Mouse (Mus musculus) MEL (cell line): ENCODE measurements around the gene Sgcd. TPM values are rescaled to one million over a fixed set of nuclear protein-coding genes. Genes with fewer than 3 reads are reported as not detected.

Experiments
- DNase-seq: peaks from one replicate; pipeline ENCODE4 v3.0.0; 2011; ENCODE audit warnings: low read depth, low spot score
- H3K27ac ChIP-seq: 2 replicates; pipeline ENCODE4 v1.5.1; 2012; ENCODE audit warnings: low read depth, mild to moderate bottlenecking, control low read depth, low read length, moderate library complexity; ENCODE audit not compliant: control insufficient read depth
- H3K27me3 ChIP-seq, 2 experiments: fragments of 150-350 bp in 1 of 2; sonication (generic) in 1 of 2; 2 replicates each; pipeline ENCODE4 v1.6.1; 2012; ENCODE audit warnings: low read length in 2 of 2, mild to moderate bottlenecking in 2 of 2, improper control_type of control experiment in 1 of 2, moderate library complexity in 1 of 2; ENCODE audit not compliant: insufficient read depth in 2 of 2, control insufficient read depth in 1 of 2
- H3K36me3 ChIP-seq, 2 experiments: 2 replicates each; pipeline ENCODE4 v1.6.1; 2012 to 2014; ENCODE audit warnings: low read length in 2 of 2, improper control_type of control experiment in 1 of 2, inconsistent platforms in 1 of 2, mild to moderate bottlenecking in 1 of 2; ENCODE audit not compliant: insufficient read depth in 2 of 2, control insufficient read depth in 1 of 2
- H3K4me1 ChIP-seq, 2 experiments: fragments of 150-350 bp in 1 of 2; sonication (generic) in 1 of 2; 2 replicates each; pipeline ENCODE4 v1.6.1; 2012; ENCODE audit warnings: low read length in 2 of 2, improper control_type of control experiment in 1 of 2, mild to moderate bottlenecking in 1 of 2; ENCODE audit not compliant: insufficient read depth in 2 of 2, control insufficient read depth in 1 of 2
- H3K4me3 ChIP-seq, 2 experiments: fragments of 150-350 bp in 1 of 2; sonication (generic) in 1 of 2; 2 replicates each; pipeline ENCODE4 v1.5.1; 2012; ENCODE audit warnings: low read depth in 2 of 2, low read length in 2 of 2, mild to moderate bottlenecking in 2 of 2, moderate library complexity in 2 of 2, control low read depth in 1 of 2, improper control_type of control experiment in 1 of 2; ENCODE audit not compliant: control insufficient read depth in 1 of 2, insufficient read depth in 1 of 2
- H3K79me2 ChIP-seq: 2 replicates; pipeline ENCODE4 v1.6.1; 2012; ENCODE audit warnings: mild to moderate bottlenecking, low read length, moderate library complexity; ENCODE audit not compliant: control insufficient read depth, poor library complexity, insufficient read depth
- H3K9ac ChIP-seq: 2 replicates; pipeline ENCODE4 v1.6.1; 2012; ENCODE audit warnings: low read depth, mild to moderate bottlenecking, control low read depth, low read length, moderate library complexity; ENCODE audit not compliant: control insufficient read depth, poor library complexity, severe bottlenecking
- H3K9me3 ChIP-seq: fragments of 150-350 bp; sonication (generic); replicated peaks from 2 replicates; pipeline ENCODE4 v1.6.1; 2012; ENCODE audit warnings: mild to moderate bottlenecking, low read length, improper control_type of control experiment, moderate library complexity; ENCODE audit not compliant: insufficient read depth
- CHD1 ChIP-seq: IDR thresholded peaks from 2 replicates; pipeline ENCODE4 v1.6.1; 2012; ENCODE audit warnings: low read depth, mild to moderate bottlenecking, inconsistent platforms, low read length, improper control_type of control experiment
- CHD2 ChIP-seq: IDR thresholded peaks from 2 replicates; pipeline ENCODE4 v1.6.1; 2011; ENCODE audit warnings: low read length, improper control_type of control experiment
- CTCF ChIP-seq, 3 experiments: IDR thresholded peaks in 2 of 3; conservative IDR thresholded peaks in 1 of 3; 2 replicates each; pipeline ENCODE4 v1.5.1; 2011 to 2012; ENCODE audit warnings: low read length in 3 of 3, low read depth in 2 of 3, mild to moderate bottlenecking in 2 of 3, improper control_type of control experiment in 1 of 3, inconsistent platforms in 1 of 3, mixed read lengths in 1 of 3, moderate library complexity in 1 of 3; ENCODE audit not compliant: control insufficient read depth in 1 of 3, insufficient read depth in 1 of 3, poor library complexity in 1 of 3, severe bottlenecking in 1 of 3
- E2F4 ChIP-seq: IDR thresholded peaks from 2 replicates; pipeline ENCODE4 v1.6.1; 2011; ENCODE audit warnings: low read depth, low read length, improper control_type of control experiment, borderline replicate concordance
- ELF1 ChIP-seq: IDR thresholded peaks from 2 replicates; pipeline ENCODE4 v1.6.1; 2014; ENCODE audit warnings: low read depth, mild to moderate bottlenecking, inconsistent platforms, low read length, improper control_type of control experiment, moderate library complexity
- GABPA ChIP-seq: IDR thresholded peaks from 2 replicates; pipeline ENCODE4 v1.6.1; 2012; ENCODE audit warnings: low read depth, mild to moderate bottlenecking, inconsistent platforms, low read length, improper control_type of control experiment, moderate library complexity
- GATA1 ChIP-seq: IDR thresholded peaks from 2 replicates; pipeline ENCODE4 v1.6.1; 2011; ENCODE audit warnings: low read depth, low read length, improper control_type of control experiment
- HCFC1 ChIP-seq: IDR thresholded peaks from 2 replicates; pipeline ENCODE4 v1.6.1; 2012; ENCODE audit warnings: low read depth, mild to moderate bottlenecking, inconsistent platforms, low read length, improper control_type of control experiment, moderate library complexity
- KAT2A ChIP-seq: conservative IDR thresholded peaks from 2 replicates; pipeline ENCODE4 v1.6.1; 2012; ENCODE audit warnings: low read depth, low read length, improper control_type of control experiment, inconsistent platforms
- MAFK ChIP-seq: IDR thresholded peaks from 2 replicates; pipeline ENCODE4 v1.6.1; 2011; ENCODE audit warnings: low read depth, mild to moderate bottlenecking, low read length, improper control_type of control experiment, borderline replicate concordance
- MAX ChIP-seq: IDR thresholded peaks from 2 replicates; pipeline ENCODE4 v1.6.1; 2011; ENCODE audit warnings: low read length, improper control_type of control experiment
- MAZ ChIP-seq: IDR thresholded peaks from 2 replicates; pipeline ENCODE4 v1.6.1; 2012; ENCODE audit warnings: low read depth, mild to moderate bottlenecking, inconsistent platforms, low read length, improper control_type of control experiment
- MEF2A ChIP-seq: IDR thresholded peaks from 2 replicates; pipeline ENCODE4 v1.6.1; 2014; ENCODE audit warnings: low read depth, mild to moderate bottlenecking, inconsistent platforms, low read length, improper control_type of control experiment; ENCODE audit not compliant: poor library complexity, insufficient replicate concordance, severe bottlenecking; ENCODE audit errors: extremely low read depth
- MYB ChIP-seq: IDR thresholded peaks from 2 replicates; pipeline ENCODE4 v1.6.1; 2011; ENCODE audit warnings: mild to moderate bottlenecking, low read depth, low read length, improper control_type of control experiment
- NELFE ChIP-seq: IDR thresholded peaks from 2 replicates; pipeline ENCODE4 v1.6.1; 2011; ENCODE audit warnings: low read depth, low read length, improper control_type of control experiment
- NRF1 ChIP-seq: IDR thresholded peaks from 2 replicates; pipeline ENCODE4 v1.6.1; 2014; ENCODE audit warnings: low read depth, mild to moderate bottlenecking, inconsistent platforms, low read length, improper control_type of control experiment, moderate library complexity; ENCODE audit not compliant: poor library complexity, insufficient read depth, severe bottlenecking
- POLR2A ChIP-seq, 2 experiments: IDR thresholded peaks; 2 replicates each; pipeline ENCODE4 v1.6.1; 2011 to 2012; ENCODE audit warnings: low read length in 2 of 2, mild to moderate bottlenecking in 2 of 2, control low read depth in 1 of 2, improper control_type of control experiment in 1 of 2, low read depth in 1 of 2, moderate library complexity in 1 of 2; ENCODE audit not compliant: control insufficient read depth in 1 of 2, insufficient read depth in 1 of 2, poor library complexity in 1 of 2
- POLR2AphosphoS2 ChIP-seq: IDR thresholded peaks from 2 replicates; pipeline ENCODE4 v1.6.1; 2011; ENCODE audit warnings: low read length, improper control_type of control experiment
- RAD21 ChIP-seq: IDR thresholded peaks from 2 replicates; pipeline ENCODE4 v1.6.1; 2011; ENCODE audit warnings: mild to moderate bottlenecking, low read depth, low read length, improper control_type of control experiment
- RCOR1 ChIP-seq: IDR thresholded peaks from 2 replicates; pipeline ENCODE4 v1.6.1; 2012; ENCODE audit warnings: low read depth, mild to moderate bottlenecking, inconsistent platforms, low read length, improper control_type of control experiment
- SIN3A ChIP-seq: IDR thresholded peaks from 2 replicates; pipeline ENCODE4 v1.6.1; 2012; ENCODE audit warnings: low read length, improper control_type of control experiment, inconsistent platforms
- SMC3 ChIP-seq: IDR thresholded peaks from 2 replicates; pipeline ENCODE4 v1.6.1; 2011; ENCODE audit warnings: low read depth, low read length, improper control_type of control experiment
- TAL1 ChIP-seq: IDR thresholded peaks from 2 replicates; pipeline ENCODE4 v1.6.1; 2012; ENCODE audit warnings: mild to moderate bottlenecking, inconsistent platforms, low read length, moderate library complexity, mixed read lengths
- TCF12 ChIP-seq: IDR thresholded peaks from 2 replicates; pipeline ENCODE4 v1.6.1; 2014; ENCODE audit warnings: low read depth, mild to moderate bottlenecking, inconsistent platforms, low read length, improper control_type of control experiment, moderate library complexity
- UBTF ChIP-seq: IDR thresholded peaks from 2 replicates; pipeline ENCODE4 v1.6.1; 2012; ENCODE audit warnings: low read depth, mild to moderate bottlenecking, inconsistent platforms, low read length, improper control_type of control experiment, moderate library complexity, borderline replicate concordance; ENCODE audit not compliant: insufficient read depth
- USF1 ChIP-seq: IDR thresholded peaks from 2 replicates; pipeline ENCODE4 v1.6.1; 2014; ENCODE audit warnings: low read depth, mild to moderate bottlenecking, inconsistent platforms, low read length, improper control_type of control experiment, moderate library complexity
- USF2 ChIP-seq, 2 experiments: IDR thresholded peaks; 2 replicates each; pipeline ENCODE4 v1.6.1; 2011 to 2012; ENCODE audit warnings: improper control_type of control experiment in 2 of 2, low read length in 2 of 2, borderline replicate concordance in 1 of 2, inconsistent platforms in 1 of 2, low read depth in 1 of 2, mild to moderate bottlenecking in 1 of 2; ENCODE audit not compliant: insufficient read depth in 1 of 2
- ZC3H11A ChIP-seq: IDR thresholded peaks from 2 replicates; pipeline ENCODE4 v1.6.1; 2012; ENCODE audit warnings: low read depth, mild to moderate bottlenecking, inconsistent platforms, low read length, improper control_type of control experiment
- ZKSCAN1 ChIP-seq: IDR thresholded peaks from 2 replicates; pipeline ENCODE4 v1.6.1; 2012; ENCODE audit warnings: low read depth, mild to moderate bottlenecking, inconsistent platforms, low read length, improper control_type of control experiment, moderate library complexity
- ZMIZ1 ChIP-seq: IDR thresholded peaks from 2 replicates; pipeline ENCODE4 v1.6.1; 2012; ENCODE audit warnings: low read depth, mild to moderate bottlenecking, inconsistent platforms, low read length, improper control_type of control experiment, moderate library complexity
- ZNF384 ChIP-seq: IDR thresholded peaks from 2 replicates; pipeline ENCODE4 v1.6.1; 2012; ENCODE audit warnings: low read depth, mild to moderate bottlenecking, inconsistent platforms, low read length, improper control_type of control experiment
- polyA plus RNA-seq, 2 experiments: library from polyadenylated mRNA; stranded (reverse) in 1 of 2; unstranded in 1 of 2; fragments of >175 nt in 1 of 2; fragments of >200 nt in 1 of 2; gene quantifications; 2 replicates each; pipeline versions ENCODE4 v1.2.1 to v1.2.4; 2012; ENCODE audit warnings: low replicate concordance in 2 of 2, low read depth in 1 of 2; ENCODE audit not compliant: insufficient read length in 2 of 2, insufficient read depth in 1 of 2, missing spikeins in 1 of 2
- total RNA-seq: library from RNA; depleted of rRNA; stranded (reverse); fragments of 300-350 nt; gene quantifications from 2 replicates; pipeline ENCODE4 v1.2.3, GENCODE M21; 2012

The Sgcd gene
- total and polyA plus RNA-seq, 3 experiments, result not detected

DNA sequence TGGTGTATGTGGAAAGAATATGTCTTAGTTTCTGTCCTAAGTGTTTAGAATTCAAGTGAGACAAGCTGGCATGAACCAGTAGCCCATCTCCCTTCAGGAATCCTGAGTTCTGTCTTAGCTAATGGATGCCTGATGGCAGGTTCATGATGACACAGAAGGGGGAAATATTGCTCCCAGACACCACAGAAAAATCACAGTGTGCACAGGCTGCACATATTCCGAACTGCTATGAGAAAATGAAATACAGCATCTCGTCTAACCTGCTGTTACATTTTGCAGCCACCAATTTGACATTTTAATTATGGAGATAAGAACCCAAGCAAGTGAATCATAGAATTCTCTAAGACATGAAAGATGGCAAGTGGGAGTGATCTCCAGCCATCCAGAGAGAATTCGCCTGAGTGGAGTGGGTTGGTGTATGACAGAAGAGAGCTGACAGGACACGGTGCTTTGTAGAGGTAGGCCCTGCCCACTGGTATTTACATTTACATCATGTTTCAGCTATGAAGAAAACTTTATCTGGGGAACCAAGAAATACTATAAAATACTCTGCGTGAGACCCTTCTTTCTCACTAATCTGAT, 1076.0 kb downstream of the Sgcd start:
- TF ChIP-seq E2F4, result no peak
- TF ChIP-seq UBTF, result no peak
- no peak for TF ChIP-seq TAL1
- TF ChIP-seq MEF2A, result no peak
- TF ChIP-seq GATA1, result no peak
- no peak for TF ChIP-seq HCFC1
- no peak for TF ChIP-seq NELFE
- no peak for TF ChIP-seq CHD2
- TF ChIP-seq POLR2AphosphoS2, result no peak
- TF ChIP-seq KAT2A, result no peak
- TF ChIP-seq TCF12, result no peak
- TF ChIP-seq NRF1, result no peak
- no peak for TF ChIP-seq MAZ
- no peak for TF ChIP-seq POLR2A (IDR thresholded peaks at IDR 0.05; ENCODE audit: control insufficient read depth in 1 of 2, insufficient read depth in 1 of 2, low read depth in 1 of 2, low read length in 2 of 2, poor library complexity in 1 of 2)
- no peak for TF ChIP-seq ELF1
- no peak for TF ChIP-seq SMC3
- no peak for TF ChIP-seq ZKSCAN1
- no peak for TF ChIP-seq USF1
- TF ChIP-seq CTCF (IDR thresholded peaks at IDR 0.05 in 2 of 3, conservative IDR thresholded peaks at IDR 0.05 in 1 of 3; ENCODE audit: control insufficient read depth in 1 of 3, insufficient read depth in 1 of 3, low read depth in 2 of 3, low read length in 3 of 3, poor library complexity in 1 of 3, severe bottlenecking in 1 of 3), result no peak
- no peaks in the 10 kb centered on the region for H3K79me2 ChIP-seq

DNA sequence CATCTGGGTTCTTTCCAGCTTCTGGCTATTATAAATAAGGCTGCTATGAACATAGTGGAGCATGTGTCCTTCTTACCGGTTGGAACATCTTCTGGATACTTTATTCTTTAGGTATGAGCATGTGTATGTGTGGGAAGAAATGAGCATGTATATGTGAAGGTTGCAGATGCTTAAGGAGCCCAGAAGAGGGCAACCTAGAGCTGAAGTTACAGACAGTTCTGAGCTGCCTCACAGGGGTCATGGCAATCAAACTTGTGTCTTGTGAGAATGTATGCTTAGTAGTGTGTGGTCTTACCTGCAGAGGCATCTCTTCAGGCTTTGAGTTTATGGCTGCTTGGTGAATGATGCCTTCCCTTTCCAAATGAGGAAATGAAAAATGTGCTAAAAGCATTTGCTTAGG, 1084.5 kb downstream of the Sgcd start:
- Histone ChIP-seq H3K36me3 (no peaks in the 10 kb centered on the region), H3K9ac (no peak overlapping the region), H3K9me3 (no peaks in the 10 kb centered on the region), H3K4me1 (no peaks in the 10 kb centered on the region), H3K27ac (no peak overlapping the region), H3K79me2 (no peaks in the 10 kb centered on the region), H3K4me3 (no peak overlapping the region), H3K27me3 (no peaks in the 10 kb centered on the region)
- DNase-seq, result peak; percentile 30
- TF ChIP-seq SMC3, result peak; percentile 46
- TF ChIP-seq MAX, result no peak
- TF ChIP-seq TCF12, result no peak
- no peak for TF ChIP-seq MAFK
- TF ChIP-seq POLR2A (IDR thresholded peaks at IDR 0.05; ENCODE audit: control insufficient read depth in 1 of 2, insufficient read depth in 1 of 2, low read depth in 1 of 2, low read length in 2 of 2, poor library complexity in 1 of 2), result no peak
- peak in 2 of 3 experiments; percentile 36 to 42; a peak in 3 of 6 replicates for TF ChIP-seq CTCF (IDR thresholded peaks at IDR 0.05 in 2 of 3, conservative IDR thresholded peaks at IDR 0.05 in 1 of 3; ENCODE audit: control insufficient read depth in 1 of 3, insufficient read depth in 1 of 3, low read depth in 2 of 3, low read length in 3 of 3, poor library complexity in 1 of 3, severe bottlenecking in 1 of 3)
- TF ChIP-seq TAL1, result no peak
- TF ChIP-seq MYB, result no peak
- TF ChIP-seq CHD1, result no peak
- no peak for TF ChIP-seq MAZ
- TF ChIP-seq ZC3H11A, result no peak
- TF ChIP-seq SIN3A, result no peak
- no peak for TF ChIP-seq HCFC1
- no peak for TF ChIP-seq GABPA
- no peak for TF ChIP-seq ZNF384
- no peak for TF ChIP-seq ZMIZ1
- TF ChIP-seq USF2 (IDR thresholded peaks at IDR 0.05; ENCODE audit: borderline replicate concordance in 1 of 2, insufficient read depth in 1 of 2, low read depth in 1 of 2, low read length in 2 of 2), result no peak
- TF ChIP-seq RCOR1, result no peak
- no peak for TF ChIP-seq POLR2AphosphoS2
- TF ChIP-seq RAD21, result peak; percentile 40

More for the DNA sequence above, 1076.0 kb downstream of the Sgcd start:
- Histone ChIP-seq H3K27ac (no peak overlapping the region), H3K9ac (no peak overlapping the region), H3K4me3 (no peak overlapping the region), H3K36me3 (no peaks in the 10 kb centered on the region), H3K27me3 (no peaks in the 10 kb centered on the region), H3K9me3 (no peaks in the 10 kb centered on the region), H3K4me1 (no peaks in the 10 kb centered on the region)
- no peak for DNase-seq
